Mouse (Mus musculus) splenic B cell, adult 2 months (primary cell): Measurements from ENCODE around the gene Fam107b.
A peak's percentile ranks its signal among the peaks of the same experiment; 100 is the strongest.

ENCODE experiments used
- DNase-seq: peaks from one replicate; pipeline ENCODE4 v3.0.0-alpha.2; 2011; ENCODE audit warnings: low read depth, low spot score
- H3K27me3 ChIP-seq: 2 replicates; pipeline ENCODE4 v1.6.1; 2012; ENCODE audit warnings: mild to moderate bottlenecking, low read length, moderate library complexity, mixed read lengths; ENCODE audit not compliant: control insufficient read depth, poor library complexity, insufficient read depth, severe bottlenecking
- H3K36me3 ChIP-seq: 2 replicates; pipeline ENCODE4 v1.6.1; 2012; ENCODE audit warnings: mild to moderate bottlenecking, low read length, moderate library complexity, mixed read lengths; ENCODE audit not compliant: control insufficient read depth, poor library complexity, insufficient read depth, severe bottlenecking

The Fam107b gene

GRCm38 (mm10) chr2:3570186-3570585 lies at the start of gene Fam107b:
Fam107b (plus strand) TSS chr2:3570488.
- no peaks in the 10 kb centered on the region for H3K36me3 ChIP-seq
- H3K27me3 ChIP-seq, result no peaks in the 10 kb centered on the region
- DNase-seq, result no peak

- Histone ChIP-seq H3K27me3 (no peaks in the 10 kb centered on the region), H3K36me3 (no peaks in the 10 kb centered on the region)
- no peak for DNase-seq
These were observed 47.7 kb upstream of the Fam107b start for GRCm38 (mm10) chr2:3522558-3522957.

GRCm38 (mm10) chr2:3526288-3526687 lies 44.0 kb upstream of the Fam107b start:
- H3K36me3 ChIP-seq, result no peaks in the 10 kb centered on the region
- no peaks in the 10 kb centered on the region for H3K27me3 ChIP-seq
- DNase-seq, result no peak

GRCm38 (mm10) chr2:3541307-3542079 lies 28.8 kb upstream of the Fam107b start:
- H3K27me3 ChIP-seq, result no peaks in the 10 kb centered on the region
- DNase-seq, result no peak
- H3K36me3 ChIP-seq, result no peaks in the 10 kb centered on the region

GRCm38 (mm10) chr2:3546055-3546454 lies 24.2 kb upstream of the Fam107b start:
- no peak for DNase-seq
- Histone ChIP-seq H3K27me3 (no peaks in the 10 kb centered on the region), H3K36me3 (no peaks in the 10 kb centered on the region)

GRCm38 (mm10) chr2:3546588-3546987 lies 23.7 kb upstream of the Fam107b start:
- H3K27me3 ChIP-seq, result no peaks in the 10 kb centered on the region
- DNase-seq, result peak; percentile 81
- H3K36me3 ChIP-seq, result no peaks in the 10 kb centered on the region

- DNase-seq, result no peak
- Histone ChIP-seq H3K36me3 (no peaks in the 10 kb centered on the region), H3K27me3 (no peaks in the 10 kb centered on the region)
These were observed 318 bp downstream of the Fam107b start for GRCm38 (mm10) chr2:3570606-3571005.

GRCm38 (mm10) chr2:3573883-3574282 lies 3.6 kb downstream of the Fam107b start:
- DNase-seq, result peak; percentile 44
- H3K36me3 ChIP-seq, result no peaks in the 10 kb centered on the region
- H3K27me3 ChIP-seq, result no peaks in the 10 kb centered on the region

GRCm38 (mm10) chr2:3575140-3575539 lies 4.9 kb downstream of the Fam107b start:
- no peaks in the 10 kb centered on the region for H3K27me3 ChIP-seq
- H3K36me3 ChIP-seq, result no peaks in the 10 kb centered on the region
- no peak for DNase-seq

- no peaks in the 10 kb centered on the region for H3K27me3 ChIP-seq
- no peaks in the 10 kb centered on the region for H3K36me3 ChIP-seq
- DNase-seq, result no peak
These were observed 6.1 kb downstream of the Fam107b start for GRCm38 (mm10) chr2:3576346-3576745.

- H3K27me3 ChIP-seq, result no peaks in the 10 kb centered on the region
- DNase-seq, result no peak
- no peaks in the 10 kb centered on the region for H3K36me3 ChIP-seq
These were observed 6.9 kb downstream of the Fam107b start for GRCm38 (mm10) chr2:3577216-3577615.

- no peaks in the 10 kb centered on the region for H3K36me3 ChIP-seq
- H3K27me3 ChIP-seq, result no peaks in the 10 kb centered on the region
- DNase-seq, result peak; percentile 25
These were observed 8.1 kb downstream of the Fam107b start for GRCm38 (mm10) chr2:3578180-3578902.

GRCm38 (mm10) chr2:3579316-3579902 lies 9.1 kb downstream of the Fam107b start:
- no peak for DNase-seq
- H3K36me3 ChIP-seq, result no peaks in the 10 kb centered on the region
- no peaks in the 10 kb centered on the region for H3K27me3 ChIP-seq

GRCm38 (mm10) chr2:3582830-3583229 lies 12.5 kb downstream of the Fam107b start:
- Histone ChIP-seq H3K27me3 (no peaks in the 10 kb centered on the region), H3K36me3 (no peaks in the 10 kb centered on the region)
- no peak for DNase-seq

GRCm38 (mm10) chr2:3585231-3585783 lies 15.0 kb downstream of the Fam107b start:
- Histone ChIP-seq H3K36me3 (no peaks in the 10 kb centered on the region), H3K27me3 (no peaks in the 10 kb centered on the region)
- DNase-seq, result no peak
